Mouse (Mus musculus): ENCODE measurements at regions not wholly inside any gene's neighbourhood (a gene's known extent, or its start where the extent isn't known, plus 50 kb on each side); places are given as distances from the start of the nearest gene placed in this dataset.

- TF ChIP-seq CTCF (IDR thresholded peaks at IDR 0.05) (no peak), EP300 (IDR thresholded peaks at IDR 0.05) (no peak)
Observed at GRCm38 (mm10) chr3:128829371-128830160, 370.1 kb upstream of the Pitx2 start.

Measured in lung, postnatal 0 days (tissue).